Mouse (Mus musculus) adrenal gland, postnatal 10 days (tissue): ENCODE measurements around the gene 2610507B11Rik. TPM values are rescaled to one million over a fixed set of nuclear protein-coding genes. Genes with fewer than 3 reads are reported as not detected.

Experiments used
- total RNA-seq, 2 experiments: library from RNA; stranded (reverse); gene quantifications; 2 replicates each; pipeline ENCODE4 v1.2.3; 2021

Gene 2610507B11Rik
- total RNA-seq, 2 experiments from 2014 or later = 138 to 184 TPM

Other genes with a start within 250 kb of the 2610507B11Rik start
- 10 to 100 TPM in 1 of 2 experiments, 1 to 10 TPM in 1; 8.6 to 10.4 TPM for gene Dhrs13, start 229.5 kb upstream of the 2610507B11Rik start, total RNA-seq
- gene Flot2, start 223.8 kb upstream of the 2610507B11Rik start, total RNA-seq = 10 to 100 TPM; 79.1 to 95.9 TPM
- gene Eral1, start 181.4 kb upstream of the 2610507B11Rik start, total RNA-seq = 10 to 100 TPM; 30.4 to 35.0 TPM
- 10 to 100 TPM; 14.7 to 15.3 TPM for gene Fam222b, start 167.1 kb upstream of the 2610507B11Rik start, total RNA-seq
- gene Traf4, start 96.2 kb upstream of the 2610507B11Rik start, total RNA-seq = 10 to 100 TPM; 52.2 to 53.0 TPM
- gene Nek8, start 85.1 kb upstream of the 2610507B11Rik start, total RNA-seq = 10 to 100 TPM in 1 of 2 experiments, 1 to 10 TPM in 1; 8.6 to 10.9 TPM
- 10 to 100 TPM; 34.4 to 45.6 TPM for gene Tlcd1, start 85.0 kb upstream of the 2610507B11Rik start, total RNA-seq
- 1,000 to 10,000 TPM; 1,780 to 1,853 TPM for gene Rpl23a, start 78.2 kb upstream of the 2610507B11Rik start, total RNA-seq
- gene Rab34, start 73.3 kb upstream of the 2610507B11Rik start, total RNA-seq = 100 to 1,000 TPM in 1 of 2 experiments, 10 to 100 TPM in 1; 93.0 to 100 TPM
- gene Proca1, start 68.4 kb upstream of the 2610507B11Rik start, total RNA-seq = 10 to 100 TPM; 14.8 to 18.1 TPM
- 10 to 100 TPM; 67.9 to 68.2 TPM for gene Sdf2, start 16.0 kb upstream of the 2610507B11Rik start, total RNA-seq
- 10 to 100 TPM; 46.9 to 50.9 TPM for gene Supt6, start 15.8 kb upstream of the 2610507B11Rik start, total RNA-seq
- 1 to 10 TPM in 1 of 2 experiments, under 1 TPM in 1; 0.57 to 2.2 TPM for gene BC030499, start 29.1 kb downstream of the 2610507B11Rik start, total RNA-seq
- gene Spag5, start 39.8 kb downstream of the 2610507B11Rik start, total RNA-seq = 10 to 100 TPM; 11.2 to 16.1 TPM
- 1 to 10 TPM; 8.3 to 8.6 TPM for gene Aldoc, start 61.2 kb downstream of the 2610507B11Rik start, total RNA-seq
- 10 to 100 TPM; 40.1 to 40.3 TPM for gene Pigs, start 66.7 kb downstream of the 2610507B11Rik start, total RNA-seq
- gene Unc119, start 81.7 kb downstream of the 2610507B11Rik start, total RNA-seq = 10 to 100 TPM; 36.1 to 42.5 TPM
- gene Foxn1, start 124.8 kb downstream of the 2610507B11Rik start, total RNA-seq = under 1 TPM in 1 of 2 experiments, not detected in 1; 0.09 TPM
- not detected for gene Slc13a2, start 160.5 kb downstream of the 2610507B11Rik start, total RNA-seq
- gene Slc46a1, start 203.9 kb downstream of the 2610507B11Rik start, total RNA-seq = 10 to 100 TPM; 13.2 to 14.8 TPM
- gene Sarm1, start 236.0 kb downstream of the 2610507B11Rik start, total RNA-seq = 1 to 10 TPM; 3.2 to 5.5 TPM
- gene Vtn, start 237.3 kb downstream of the 2610507B11Rik start, total RNA-seq = 100 to 1,000 TPM; 229 to 546 TPM
- gene Sebox, start 241.7 kb downstream of the 2610507B11Rik start, total RNA-seq = not detected